Mouse (Mus musculus) left cerebral cortex, postnatal 25 days (tissue): ENCODE data around the gene Magi2. TPM values are rescaled to one million over a fixed set of nuclear protein-coding genes. Genes with fewer than 3 reads are reported as not detected.

ENCODE experiments used
- DNase-seq, 2 experiments: peaks; one replicate each; pipeline ENCODE4 v3.0.0; 2022; ENCODE audit warnings: low spot score in 2 of 2, mixed read lengths in 1 of 2
- intact Hi-C: fragments of 180-260 bp; cut with DNase I; formaldehyde crosslinking; loops from one replicate; pipeline ENCODE4 v1.15.1; 2025
- total RNA-seq, 2 experiments: library from RNA; stranded (reverse); gene quantifications; 2 replicates each; pipeline ENCODE4 v1.2.3; 2021

Gene Magi2
- total RNA-seq: 100 to 1,000 TPM; 118 to 120 TPM

GRCm38 (mm10) chr5:19226866-19227243 lies at the start of gene Magi2:
Magi2 (plus strand) TSS chr5:19227036.
- intact Hi-C loops: loop anchor here (5.0 kb wide), 2 partner anchors 175 to 310 kb away; no protein-coding TSS in a partner anchor
- no peak for DNase-seq

- intact Hi-C loops: no loop called here
- DNase-seq: no peak
Observed at GRCm38 (mm10) chr5:19178594-19178993, 48.2 kb upstream of the Magi2 start.

- intact Hi-C loops: no loop called here
- peak in 1 of 2 experiments; percentile 47 for DNase-seq
Observed at GRCm38 (mm10) chr5:19186175-19186574, 40.7 kb upstream of the Magi2 start.

GRCm38 (mm10) chr5:19211665-19212064 lies 15.2 kb upstream of the Magi2 start:
- intact Hi-C loops: no loop called here
- DNase-seq: no peak

GRCm38 (mm10) chr5:19226144-19226865 lies 531 bp upstream of the Magi2 start:
- intact Hi-C loops: loop anchor here (5.0 kb wide), 2 partner anchors 176 to 309 kb away; no protein-coding TSS in a partner anchor
- DNase-seq: peak; percentile 86

- DNase-seq: peak in 1 of 2 experiments; percentile 10
Observed at GRCm38 (mm10) chr5:19227281-19227680, 445 bp downstream of the Magi2 start.

DNA sequence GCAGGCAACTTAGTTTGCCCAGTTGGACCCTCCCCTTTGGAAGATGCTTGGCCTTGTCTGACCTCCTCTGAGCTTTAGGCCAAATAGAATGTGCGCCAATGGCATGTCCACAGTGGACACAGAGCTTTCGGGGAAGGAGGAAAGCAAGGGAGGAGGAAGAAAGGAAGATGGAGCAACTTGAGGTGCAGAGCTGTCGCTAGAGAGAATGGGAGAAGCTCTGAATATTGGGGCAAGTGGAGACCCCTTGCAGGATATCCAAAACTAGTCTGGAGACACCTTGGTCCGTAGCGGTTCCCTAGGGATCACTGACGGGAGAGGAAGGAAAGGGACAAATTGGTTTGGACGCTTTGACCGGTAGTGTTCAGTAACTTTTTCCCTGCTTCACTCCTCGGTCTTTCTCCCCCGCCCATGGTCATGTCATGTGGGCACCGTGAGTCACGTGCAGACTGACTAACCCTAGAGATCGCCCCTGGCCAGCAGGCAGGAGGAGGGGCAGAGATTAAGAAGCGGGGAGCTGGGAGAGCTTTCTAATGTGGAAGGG lies 1.0 kb downstream of the Magi2 start:
- DNase-seq: peak; percentile 40 to 50
- intact Hi-C loops: loop anchor here (5.0 kb wide), 2 partner anchors 174 to 311 kb away; no protein-coding TSS in a partner anchor

More at GRCm38 (mm10) chr5:19227281-19227680, 445 bp downstream of the Magi2 start:
- intact Hi-C loops: loop anchor here (5.0 kb wide), 2 partner anchors 175 to 310 kb away; no protein-coding TSS in a partner anchor

DNA sequence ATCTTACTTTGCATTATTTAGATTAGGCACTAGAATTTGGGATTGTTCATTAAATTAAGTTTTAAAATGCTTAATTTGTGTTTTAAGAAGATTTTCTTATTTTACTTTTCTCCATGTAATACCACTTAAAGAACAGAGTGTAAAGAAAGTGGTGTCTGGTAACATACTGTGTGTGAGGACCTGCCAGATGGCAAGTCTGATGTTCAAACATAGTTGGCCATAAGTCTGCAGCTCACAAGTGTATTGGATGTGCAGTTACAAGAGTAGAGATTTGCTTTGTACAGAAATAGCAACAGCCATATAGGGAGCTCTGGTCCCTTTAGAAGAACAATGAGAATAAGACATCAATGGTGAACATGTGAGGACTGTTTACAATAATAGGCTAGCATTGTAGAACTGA lies 15.0 kb downstream of the Magi2 start:
- intact Hi-C loops: no loop called here
- DNase-seq: peak; percentile 8 to 66

- DNase-seq: no peak
- intact Hi-C loops: no loop called here
Observed at GRCm38 (mm10) chr5:19246426-19246825, 19.6 kb downstream of the Magi2 start.

DNA sequence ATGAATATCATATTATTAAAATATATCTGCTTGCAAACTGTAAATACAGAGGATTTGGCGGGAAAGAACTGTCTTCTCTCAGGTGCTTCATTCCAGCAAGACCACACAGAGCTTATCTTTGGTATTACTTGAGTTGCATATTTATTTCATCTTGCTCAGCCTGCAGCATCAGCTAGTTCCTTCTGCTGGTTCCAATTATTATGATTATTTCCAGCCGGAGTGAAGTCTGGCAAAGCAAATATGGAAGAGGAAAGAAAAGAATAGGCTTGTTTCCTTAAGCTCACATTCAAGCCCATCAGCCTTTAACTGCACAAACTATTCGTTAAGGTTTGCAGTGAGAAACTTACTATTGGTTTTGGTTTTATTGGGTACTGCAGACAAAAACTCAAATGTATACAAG lies 20.4 kb downstream of the Magi2 start:
- DNase-seq: no peak
- intact Hi-C loops: no loop called here

GRCm38 (mm10) chr5:19262816-19263215 lies 36.0 kb downstream of the Magi2 start:
- DNase-seq: no peak
- intact Hi-C loops: no loop called here

DNA sequence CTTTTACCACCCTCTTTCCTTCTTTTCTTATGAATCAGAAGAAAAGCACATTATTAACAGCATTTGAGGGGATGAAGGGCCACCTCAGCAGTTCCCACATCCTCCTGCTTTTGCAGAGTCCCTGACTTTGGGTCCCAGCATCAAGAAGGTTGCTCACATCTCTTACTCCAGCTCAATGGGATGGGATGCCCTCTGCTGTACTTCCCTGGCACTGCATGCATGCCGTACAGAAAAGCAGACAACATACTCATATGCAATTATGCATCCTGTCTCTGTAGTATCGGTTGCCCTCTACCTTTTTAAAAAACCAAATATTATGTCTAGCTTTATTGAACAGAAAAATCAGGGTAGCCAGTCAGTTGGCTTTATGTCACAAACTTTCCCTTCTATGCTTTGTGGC lies 37.8 kb downstream of the Magi2 start:
- DNase-seq: no peak
- intact Hi-C loops: no loop called here

DNA sequence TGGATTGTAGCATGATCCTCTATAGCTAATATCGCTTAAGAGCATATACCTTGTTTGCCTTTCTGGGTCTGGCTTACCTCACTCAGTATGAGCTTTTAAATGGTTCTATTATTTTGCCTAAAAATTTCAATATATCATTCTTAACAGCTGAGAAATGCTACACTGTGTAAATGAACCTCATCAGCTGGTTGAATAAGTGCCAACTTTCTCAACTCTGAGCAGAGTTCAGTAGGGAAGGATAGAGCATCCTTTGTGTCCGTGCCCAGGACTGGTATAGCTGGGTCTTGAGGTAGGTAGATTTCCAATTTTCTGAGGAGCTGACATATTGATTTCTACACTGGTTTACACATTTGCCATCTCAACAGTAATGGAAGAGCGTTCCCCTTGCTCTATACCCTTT lies 65.7 kb downstream of the Magi2 start:
- DNase-seq: no peak
- intact Hi-C loops: no loop called here

GRCm38 (mm10) chr5:19306656-19307055 lies 79.8 kb downstream of the Magi2 start:
- no peak for DNase-seq
- intact Hi-C loops: no loop called here

DNA sequence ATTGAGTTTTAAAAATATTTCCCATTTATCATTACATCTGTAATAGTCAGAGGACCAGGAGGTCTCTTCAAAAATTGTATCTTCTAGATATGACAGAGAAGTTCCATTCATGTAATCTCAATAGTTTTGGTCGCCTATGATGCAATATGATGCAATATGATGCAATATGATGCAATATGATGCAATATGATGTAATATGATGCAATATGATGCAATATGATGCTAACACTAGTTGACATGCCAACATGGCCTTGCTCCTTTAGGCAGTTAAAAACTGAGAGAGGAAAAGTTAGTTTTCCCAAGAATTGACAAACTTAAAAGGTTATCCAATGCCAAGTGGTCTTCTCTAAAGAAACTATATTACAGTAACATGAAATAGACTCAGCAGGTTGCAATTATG lies 83.0 kb downstream of the Magi2 start:
- DNase-seq: no peak
- intact Hi-C loops: no loop called here

GRCm38 (mm10) chr5:19322532-19322931 lies 95.7 kb downstream of the Magi2 start:
- DNase-seq: peak in 1 of 2 experiments; percentile 58
- intact Hi-C loops: no loop called here

GRCm38 (mm10) chr5:19337561-19337960 lies 110.7 kb downstream of the Magi2 start:
- intact Hi-C loops: no loop called here

GRCm38 (mm10) chr5:19368175-19368574 lies 141.3 kb downstream of the Magi2 start:
- no peak for DNase-seq
- intact Hi-C loops: no loop called here

More at GRCm38 (mm10) chr5:19337561-19337960, 110.7 kb downstream of the Magi2 start:
- no peak for DNase-seq

GRCm38 (mm10) chr5:19395876-19396275 lies 169.0 kb downstream of the Magi2 start:
- intact Hi-C loops: no loop called here
- DNase-seq: no peak

DNA sequence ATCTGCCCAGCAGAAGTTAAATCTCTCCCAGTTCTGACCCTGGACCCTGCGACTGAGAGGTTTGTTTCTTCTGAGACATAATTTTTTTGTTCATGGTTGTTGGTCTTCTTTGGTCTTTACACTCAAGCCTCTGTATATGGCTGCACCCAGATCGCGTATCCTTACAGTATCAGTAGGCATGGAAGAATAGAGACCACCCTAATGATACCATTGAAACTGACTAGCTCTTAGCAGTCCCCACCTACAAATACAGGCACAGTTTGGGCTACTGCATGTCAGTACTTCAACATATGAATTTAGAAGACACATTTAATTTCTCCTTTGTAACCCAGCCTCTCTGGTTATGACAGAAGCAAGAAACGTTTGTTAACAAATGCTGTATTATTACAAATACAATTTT lies 173.5 kb downstream of the Magi2 start:
- intact Hi-C loops: loop anchor here (2.0 to 5.0 kb wide), 2 partner anchors 173 to 929 kb away; partner anchors contain the start of gene Magi2
- no peak for DNase-seq
